Mouse (Mus musculus) intestine, postnatal 0 days (tissue): Measurements from ENCODE around the gene Psmd9. TPM values are rescaled to one million over a fixed set of nuclear protein-coding genes. Genes with fewer than 3 reads are reported as not detected.
"Not testable (repeated sequence)": the region's sequence is repeated elsewhere in the genome, so short reads cannot be mapped to it uniquely, and the experiment has no call there.

Source experiments
- ATAC-seq: fragments of 200-750 bp; cut with Nextera tagmentation; 2 replicates; pipeline ENCODE4 v1.8.0; 2017; ENCODE audit warnings: mild to moderate bottlenecking, moderate TSS enrichment, moderate library complexity
- H3K27ac ChIP-seq: fragments of 300-500 bp; sonication (generic); 2 replicates; pipeline ENCODE4 v1.5.1; 2014; ENCODE audit warnings: mild to moderate bottlenecking, low read depth, low read length, moderate library complexity
- H3K27me3 ChIP-seq: fragments of 300-500 bp; sonication (generic); replicated peaks from 2 replicates; pipeline ENCODE4 v1.6.1; 2014; ENCODE audit warnings: low read length, mixed read lengths; ENCODE audit not compliant: control insufficient read depth, insufficient read depth
- H3K36me3 ChIP-seq: fragments of 300-500 bp; sonication (generic); 2 replicates; pipeline ENCODE4 v1.6.1; 2014; ENCODE audit warnings: mild to moderate bottlenecking, moderate library complexity; ENCODE audit not compliant: control insufficient read depth, insufficient read depth
- H3K4me1 ChIP-seq: fragments of 300-500 bp; sonication (generic); replicated peaks from 2 replicates; pipeline ENCODE4 v1.6.1; 2014; ENCODE audit warnings: antibody characterized with exemption, low read length, mixed read lengths; ENCODE audit not compliant: control insufficient read depth, insufficient read depth
- H3K4me2 ChIP-seq: fragments of 300-500 bp; sonication (generic); replicated peaks from 2 replicates; pipeline ENCODE4 v1.6.1; 2014; ENCODE audit warnings: low read depth, mild to moderate bottlenecking, moderate library complexity
- H3K4me3 ChIP-seq: fragments of 300-500 bp; sonication (generic); 2 replicates; pipeline ENCODE4 v1.5.1; 2014; ENCODE audit warnings: low read depth, low read length
- H3K9ac ChIP-seq: fragments of 300-500 bp; sonication (generic); 2 replicates; pipeline ENCODE4 v1.6.1; 2014; ENCODE audit warnings: mild to moderate bottlenecking, low read depth, low read length
- H3K9me3 ChIP-seq: fragments of 300-500 bp; sonication (generic); 2 replicates; pipeline ENCODE4 v1.6.1; 2016; ENCODE audit warnings: mixed run types; ENCODE audit not compliant: control insufficient read depth
- CTCF ChIP-seq: sonication (generic); IDR thresholded peaks from 2 replicates; pipeline ENCODE4 v1.5.1; 2016; ENCODE audit warnings: low read depth, mild to moderate bottlenecking, control low read depth, antibody characterized with exemption, moderate library complexity
- WGBS: fragments of 180-500 bp; shearing (Covaris S2); extraction: QIAGEN DNeasy Blood & Tissue Kit; methylation state at CpG from one replicate; pipeline ENCODE4 v1.1.7; 2014; 5-methylcytosine and 5-hydroxymethylcytosine counted together
- polyA plus RNA-seq: library from polyadenylated mRNA; unstranded; fragments of >200 nt; fragmentation: Nextera tagmentation; extraction: Ambion mirVana; gene quantifications from 2 replicates; pipeline ENCODE4 v1.2.1, GENCODE M21; 2015

The Psmd9 gene
- polyA plus RNA-seq, 1 experiment from 2014 or later, result 50.9 TPM

GRCm38 (mm10) chr5:123201987-123202386 is 32.8 kb downstream of the Psmd9 start:
- Histone ChIP-seq H3K9me3 (no peaks in the 10 kb centered on the region), H3K36me3 (no peaks in the 10 kb centered on the region), H3K27me3 (no peaks in the 10 kb centered on the region), H3K9ac (no peak overlapping the region), H3K4me3 (no peak overlapping the region), H3K27ac (no peak overlapping the region), H3K4me2 (no peak overlapping the region), H3K4me1 (no peaks in the 10 kb centered on the region)
- 77% methylated on average over 5 of the region's 5 CpGs for WGBS
- no peak for TF ChIP-seq CTCF
- ATAC-seq, result no peak

DNA sequence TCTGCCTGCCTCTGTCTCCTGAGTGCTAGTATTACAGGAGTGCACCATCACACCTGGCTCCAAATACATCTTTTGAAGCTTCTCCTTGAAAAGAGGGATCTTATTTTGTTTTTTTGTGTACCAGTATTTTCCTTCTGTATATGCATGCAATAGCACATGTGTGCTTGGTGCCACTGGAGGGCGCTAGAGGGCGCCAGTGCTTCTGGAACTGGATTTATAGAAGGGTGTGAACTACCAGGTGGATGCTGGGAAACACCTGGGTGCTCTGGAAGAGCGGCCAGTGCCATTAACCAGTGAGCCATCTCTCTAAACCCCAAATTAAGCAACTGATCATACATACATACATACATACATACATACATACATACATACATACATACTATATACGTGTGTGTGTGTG is 33.6 kb downstream of the Psmd9 start:
- not testable (repeated sequence) for H3K9ac ChIP-seq, H3K4me3 ChIP-seq, H3K4me2 ChIP-seq, ATAC-seq, H3K36me3 ChIP-seq, H3K27me3 ChIP-seq, H3K9me3 ChIP-seq, H3K27ac ChIP-seq, H3K4me1 ChIP-seq
- 52% methylated on average over 3 of the region's 4 CpGs for WGBS

DNA sequence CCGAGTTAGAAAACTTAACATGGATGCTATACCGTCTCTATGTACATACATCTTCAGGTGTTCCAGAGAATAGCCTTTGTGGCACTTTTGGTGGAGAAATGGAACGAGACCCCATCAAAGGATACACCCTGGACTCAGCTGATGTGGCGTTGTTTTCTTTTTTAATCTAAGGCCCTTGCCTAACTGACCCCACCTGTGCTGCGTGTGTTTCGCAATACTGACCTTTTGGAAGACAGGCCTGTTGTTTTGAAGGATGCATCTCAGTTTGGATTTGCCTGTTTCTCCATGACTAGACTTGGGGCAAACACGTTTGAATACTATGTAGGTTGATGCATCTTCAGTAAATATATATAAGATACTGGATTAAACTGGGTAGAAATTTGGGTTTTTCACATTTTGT is 34.4 kb downstream of the Psmd9 start:
- H3K27me3 ChIP-seq, H3K9ac ChIP-seq, H3K4me3 ChIP-seq, H3K4me1 ChIP-seq, H3K9me3 ChIP-seq, H3K4me2 ChIP-seq, H3K36me3 ChIP-seq, ATAC-seq, H3K27ac ChIP-seq: not testable (repeated sequence)
- 81% methylated on average over 7 of the region's 7 CpGs for WGBS

- not testable (repeated sequence) for H3K27me3 ChIP-seq, H3K36me3 ChIP-seq, H3K9me3 ChIP-seq, H3K4me3 ChIP-seq, H3K27ac ChIP-seq, ATAC-seq, H3K4me2 ChIP-seq, H3K9ac ChIP-seq, H3K4me1 ChIP-seq
- WGBS, result 84% methylated on average over 3 of the region's 5 CpGs
Observed at GRCm38 (mm10) chr5:123222346-123223050, 53.3 kb downstream of the Psmd9 start.

DNA sequence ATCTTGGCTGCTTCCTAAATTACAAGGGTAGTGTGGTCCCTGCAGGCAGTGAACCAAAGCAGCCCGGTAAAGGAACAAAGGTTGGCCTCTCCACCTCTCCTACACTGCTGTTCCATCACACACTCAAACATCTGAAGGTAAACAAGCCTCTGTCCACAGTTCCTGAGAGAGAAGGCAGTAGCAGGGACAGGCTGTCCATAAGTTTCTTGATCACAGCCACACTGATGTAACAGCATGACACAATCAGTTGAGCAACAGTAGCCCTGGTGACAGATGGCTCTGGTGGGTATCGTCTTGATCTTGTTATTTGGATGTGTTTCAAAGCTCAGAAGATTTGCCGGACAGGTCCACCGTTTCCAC is 53.8 kb downstream of the Psmd9 start:
- no peak overlapping the region for H3K4me2 ChIP-seq
- H3K27ac ChIP-seq, result no peak overlapping the region
- no peaks in the 10 kb centered on the region for H3K27me3 ChIP-seq
- no peaks in the 10 kb centered on the region for H3K9me3 ChIP-seq
- no peak overlapping the region for H3K4me3 ChIP-seq
- no peak for TF ChIP-seq CTCF
- no peaks in the 10 kb centered on the region for H3K36me3 ChIP-seq
- WGBS, result 76% methylated on average over 4 of the region's 4 CpGs
- H3K9ac ChIP-seq, result no peak overlapping the region
- H3K4me1 ChIP-seq, result no peaks in the 10 kb centered on the region
- no peak for ATAC-seq

GRCm38 (mm10) chr5:123223861-123224260 is 54.6 kb downstream of the Psmd9 start:
- H3K27me3 ChIP-seq, H3K4me2 ChIP-seq, H3K4me1 ChIP-seq, H3K36me3 ChIP-seq, H3K9ac ChIP-seq, H3K4me3 ChIP-seq, ATAC-seq, H3K27ac ChIP-seq, H3K9me3 ChIP-seq: not testable (repeated sequence)
- TF ChIP-seq CTCF, result 0 out of 2 replicates have a peak, but pooled peaks have one; percentile 14
- WGBS, result 55% methylated on average over 6 of the region's 6 CpGs

DNA sequence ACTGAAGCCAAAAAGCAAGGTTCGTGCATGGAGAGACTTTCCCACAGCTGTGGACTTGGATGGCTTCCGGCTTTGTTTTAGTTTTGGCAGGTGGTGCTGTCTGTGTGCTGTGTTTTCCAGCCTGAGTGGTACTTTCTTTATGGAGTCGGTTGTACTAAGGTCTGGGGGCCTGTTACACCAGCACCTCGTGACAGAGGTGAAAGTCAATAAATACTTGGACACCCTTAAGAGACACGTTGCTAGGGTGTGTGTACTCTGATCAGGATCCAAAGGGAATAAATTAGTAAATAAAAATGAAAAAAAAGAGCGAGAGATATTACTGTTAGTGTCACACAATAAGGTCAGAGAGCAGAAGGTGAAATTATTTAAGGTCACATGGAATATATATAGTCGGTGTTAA is 57.6 kb downstream of the Psmd9 start:
- ATAC-seq, result no peak
- H3K36me3 ChIP-seq, result no peaks in the 10 kb centered on the region
- H3K4me3 ChIP-seq, result no peak overlapping the region
- 73% methylated on average over 7 of the region's 7 CpGs for whole genome bisulfite sequencing
- H3K4me2 ChIP-seq, result no peak overlapping the region
- H3K9ac ChIP-seq, result no peak overlapping the region
- TF ChIP-seq CTCF, result no peak
- 0 out of 2 replicates have a peak, but pooled peaks cover 3% of the 10 kb centered on the region for H3K4me1 ChIP-seq
- H3K9me3 ChIP-seq, result no peaks in the 10 kb centered on the region
- no peaks in the 10 kb centered on the region for H3K27me3 ChIP-seq
- no peak overlapping the region for H3K27ac ChIP-seq
